Mouse (Mus musculus): ENCODE measurements at regions not wholly inside any gene's neighbourhood (a gene's known extent, or its start where the extent isn't known, plus 50 kb on each side); places are given as distances from the start of the nearest gene placed in this dataset.
A peak's percentile ranks its signal among the peaks of the same experiment; 100 is the strongest.

- H3K4me3 ChIP-seq (ENCODE audit: low read depth, low read length) = no peak overlapping the region
- no peak overlapping the region for H3K4me2 ChIP-seq (ENCODE audit: low read depth, low read length)
- WGBS = 63% methylated on average over 4 of the region's 4 CpGs
- DNase-seq (ENCODE audit: low spot score) = no peak
- no peaks in the 10 kb centered on the region for H3K27me3 ChIP-seq (ENCODE audit: control insufficient read depth, insufficient read depth, low read length)
- no peak for ATAC-seq (replicated peaks; ENCODE audit: insufficient number of reproducible peaks, low FRiP score, low TSS enrichment, low read depth)
- no peak overlapping the region for H3K27ac ChIP-seq (replicated peaks; ENCODE audit: low read depth, low read length)
- H3K9ac ChIP-seq (replicated peaks; ENCODE audit: low read length) = no peak overlapping the region
- H3K4me1 ChIP-seq (ENCODE audit: control insufficient read depth, insufficient read depth, low read length) = no peaks in the 10 kb centered on the region; the same call in 1 of the 2 replicates
- H3K36me3 ChIP-seq (replicated peaks; ENCODE audit: control insufficient read depth, insufficient read depth, low read depth, low read length) = no peaks in the 10 kb centered on the region
- H3K9me3 ChIP-seq (replicated peaks; ENCODE audit: control insufficient read depth, low read length) = no peaks in the 10 kb centered on the region
Observed at GRCm38 (mm10) chr6:50948061-50948460, 293.8 kb upstream of the Npvf start.

- Histone ChIP-seq H3K9ac (replicated peaks; ENCODE audit: low read length) (no peak overlapping the region), H3K36me3 (replicated peaks; ENCODE audit: control insufficient read depth, insufficient read depth, low read depth, low read length) (no peaks in the 10 kb centered on the region), H3K27ac (replicated peaks; ENCODE audit: low read depth, low read length) (no peak overlapping the region; the same call in 1 of the 2 replicates), H3K4me3 (ENCODE audit: low read depth, low read length) (no peak overlapping the region), H3K27me3 (ENCODE audit: control insufficient read depth, insufficient read depth, low read length) (no peaks in the 10 kb centered on the region), H3K4me1 (ENCODE audit: control insufficient read depth, insufficient read depth, low read length) (no peaks in the 10 kb centered on the region; the same call in 1 of the 2 replicates), H3K4me2 (ENCODE audit: low read depth, low read length) (no peak overlapping the region), H3K9me3 (replicated peaks; ENCODE audit: control insufficient read depth, low read length) (no peaks in the 10 kb centered on the region)
- DNase-seq (ENCODE audit: low spot score) (no peak), ATAC-seq (replicated peaks; ENCODE audit: insufficient number of reproducible peaks, low FRiP score, low TSS enrichment, low read depth) (no peak)
- whole genome bisulfite sequencing = 93% methylated on average over 5 of the region's 5 CpGs
Observed at GRCm38 (mm10) chr6:50949361-50949760, 295.1 kb upstream of the Npvf start.

GRCm38 (mm10) chr6:50949883-50950583, 295.8 kb upstream of the Npvf start:
- DNase-seq (ENCODE audit: low spot score) (no peak), ATAC-seq (replicated peaks; ENCODE audit: insufficient number of reproducible peaks, low FRiP score, low TSS enrichment, low read depth) (0 out of 2 replicates have a peak, but pooled peaks have one; percentile 32)
- Histone ChIP-seq H3K27ac (replicated peaks; ENCODE audit: low read depth, low read length) (0 out of 2 replicates have a peak overlapping the region, but pooled peaks have one; percentile 9), H3K4me3 (ENCODE audit: low read depth, low read length) (no peak overlapping the region), H3K9me3 (replicated peaks; ENCODE audit: control insufficient read depth, low read length) (no peaks in the 10 kb centered on the region), H3K36me3 (replicated peaks; ENCODE audit: control insufficient read depth, insufficient read depth, low read depth, low read length) (no peaks in the 10 kb centered on the region), H3K27me3 (ENCODE audit: control insufficient read depth, insufficient read depth, low read length) (no peaks in the 10 kb centered on the region), H3K9ac (replicated peaks; ENCODE audit: low read length) (no peak overlapping the region), H3K4me1 (ENCODE audit: control insufficient read depth, insufficient read depth, low read length) (no peaks in the 10 kb centered on the region; the same call in 1 of the 2 replicates), H3K4me2 (ENCODE audit: low read depth, low read length) (no peak overlapping the region)
- WGBS = 68% methylated on average over 11 of the region's 11 CpGs

GRCm38 (mm10) chr6:50957328-50957900, 303.2 kb upstream of the Npvf start:
- Histone ChIP-seq H3K4me1 (ENCODE audit: control insufficient read depth, insufficient read depth, low read length) (no peaks in the 10 kb centered on the region; the same call in 1 of the 2 replicates), H3K9ac (replicated peaks; ENCODE audit: low read length) (no peak overlapping the region), H3K4me2 (ENCODE audit: low read depth, low read length) (no peak overlapping the region), H3K27ac (replicated peaks; ENCODE audit: low read depth, low read length) (peak overlapping the region; percentile 88), H3K4me3 (ENCODE audit: low read depth, low read length) (no peak overlapping the region), H3K27me3 (ENCODE audit: control insufficient read depth, insufficient read depth, low read length) (no peaks in the 10 kb centered on the region; the same call in 1 of the 2 replicates), H3K9me3 (replicated peaks; ENCODE audit: control insufficient read depth, low read length) (no peaks in the 10 kb centered on the region), H3K36me3 (replicated peaks; ENCODE audit: control insufficient read depth, insufficient read depth, low read depth, low read length) (no peaks in the 10 kb centered on the region)
- 45% methylated on average over 4 of the region's 4 CpGs for WGBS
- ATAC-seq (replicated peaks; ENCODE audit: insufficient number of reproducible peaks, low FRiP score, low TSS enrichment, low read depth) (no peak; the same call in 1 of the 2 replicates), DNase-seq (ENCODE audit: low spot score) (peak; percentile 89)

- H3K4me2 ChIP-seq (ENCODE audit: low read depth, low read length) = no peak overlapping the region
- 70% methylated on average over 5 of the region's 5 CpGs for WGBS
- no peak overlapping the region for H3K27ac ChIP-seq (replicated peaks; ENCODE audit: low read depth, low read length)
- H3K9ac ChIP-seq (replicated peaks; ENCODE audit: low read length) = no peak overlapping the region
- H3K27me3 ChIP-seq (ENCODE audit: control insufficient read depth, insufficient read depth, low read length) = no peaks in the 10 kb centered on the region; the same call in 1 of the 2 replicates
- no peaks in the 10 kb centered on the region for H3K36me3 ChIP-seq (replicated peaks; ENCODE audit: control insufficient read depth, insufficient read depth, low read depth, low read length)
- ATAC-seq (replicated peaks; ENCODE audit: insufficient number of reproducible peaks, low FRiP score, low TSS enrichment, low read depth) (no peak), DNase-seq (ENCODE audit: low spot score) (no peak)
- no peak overlapping the region for H3K4me3 ChIP-seq (ENCODE audit: low read depth, low read length)
- H3K4me1 ChIP-seq (ENCODE audit: control insufficient read depth, insufficient read depth, low read length) = no peaks in the 10 kb centered on the region; the same call in 1 of the 2 replicates
- no peaks in the 10 kb centered on the region for H3K9me3 ChIP-seq (replicated peaks; ENCODE audit: control insufficient read depth, low read length)
Observed at GRCm38 (mm10) chr6:50960341-50960740, 306.1 kb upstream of the Npvf start.

GRCm38 (mm10) chr6:50961592-50961991, 307.4 kb upstream of the Npvf start:
- H3K36me3 ChIP-seq (replicated peaks; ENCODE audit: control insufficient read depth, insufficient read depth, low read depth, low read length) = no peaks in the 10 kb centered on the region
- ATAC-seq (replicated peaks; ENCODE audit: insufficient number of reproducible peaks, low FRiP score, low TSS enrichment, low read depth) (no peak), DNase-seq (ENCODE audit: low spot score) (no peak)
- H3K4me2 ChIP-seq (ENCODE audit: low read depth, low read length) = no peak overlapping the region
- 68% methylated on average over 6 of the region's 6 CpGs for WGBS
- no peak overlapping the region for H3K9ac ChIP-seq (replicated peaks; ENCODE audit: low read length)
- H3K27me3 ChIP-seq (ENCODE audit: control insufficient read depth, insufficient read depth, low read length) = no peaks in the 10 kb centered on the region; the same call in 1 of the 2 replicates
- no peaks in the 10 kb centered on the region for H3K9me3 ChIP-seq (replicated peaks; ENCODE audit: control insufficient read depth, low read length)
- H3K4me1 ChIP-seq (ENCODE audit: control insufficient read depth, insufficient read depth, low read length) = no peaks in the 10 kb centered on the region; the same call in 1 of the 2 replicates
- no peak overlapping the region for H3K27ac ChIP-seq (replicated peaks; ENCODE audit: low read depth, low read length)
- no peak overlapping the region for H3K4me3 ChIP-seq (ENCODE audit: low read depth, low read length)

- Histone ChIP-seq H3K4me1 (ENCODE audit: control insufficient read depth, insufficient read depth, low read length) (no peaks in the 10 kb centered on the region; the same call in none of the 2 replicates), H3K27ac (replicated peaks; ENCODE audit: low read depth, low read length) (peak overlapping the region; percentile 43; the same call in 1 of the 2 replicates), H3K4me3 (ENCODE audit: low read depth, low read length) (no peak overlapping the region), H3K9ac (replicated peaks; ENCODE audit: low read length) (no peak overlapping the region), H3K9me3 (replicated peaks; ENCODE audit: control insufficient read depth, low read length) (no peaks in the 10 kb centered on the region), H3K4me2 (ENCODE audit: low read depth, low read length) (no peak overlapping the region), H3K36me3 (replicated peaks; ENCODE audit: control insufficient read depth, insufficient read depth, low read depth, low read length) (no peaks in the 10 kb centered on the region), H3K27me3 (ENCODE audit: control insufficient read depth, insufficient read depth, low read length) (no peaks in the 10 kb centered on the region)
- no peak for ATAC-seq (replicated peaks; ENCODE audit: insufficient number of reproducible peaks, low FRiP score, low TSS enrichment, low read depth)
- DNase-seq (ENCODE audit: low spot score) = no peak
- WGBS = 86% methylated on average over 5 of the region's 5 CpGs
Observed at GRCm38 (mm10) chr6:50968546-50968945, 314.3 kb upstream of the Npvf start.

GRCm38 (mm10) chr6:50969341-50969740, 315.1 kb upstream of the Npvf start:
- Histone ChIP-seq H3K4me2 (ENCODE audit: low read depth, low read length) (no peak overlapping the region), H3K9ac (replicated peaks; ENCODE audit: low read length) (no peak overlapping the region), H3K27me3 (ENCODE audit: control insufficient read depth, insufficient read depth, low read length) (no peaks in the 10 kb centered on the region), H3K36me3 (replicated peaks; ENCODE audit: control insufficient read depth, insufficient read depth, low read depth, low read length) (no peaks in the 10 kb centered on the region), H3K9me3 (replicated peaks; ENCODE audit: control insufficient read depth, low read length) (no peaks in the 10 kb centered on the region), H3K27ac (replicated peaks; ENCODE audit: low read depth, low read length) (no peak overlapping the region), H3K4me3 (ENCODE audit: low read depth, low read length) (no peak overlapping the region), H3K4me1 (ENCODE audit: control insufficient read depth, insufficient read depth, low read length) (no peaks in the 10 kb centered on the region; the same call in none of the 2 replicates)
- DNase-seq (ENCODE audit: low spot score) (no peak), ATAC-seq (replicated peaks; ENCODE audit: insufficient number of reproducible peaks, low FRiP score, low TSS enrichment, low read depth) (no peak)
- 69% methylated on average over 6 of the region's 6 CpGs for WGBS

Data from embryonic facial prominence, embryonic 11.5 days (tissue).